Mouse (Mus musculus): ENCODE measurements around the gene 1700016K19Rik. TPM values are rescaled to one million over a fixed set of nuclear protein-coding genes. Genes with fewer than 3 reads are reported as not detected.

Gene 1700016K19Rik
- polyA plus RNA-seq, 1 experiment: 1.1 TPM

GRCm38 (mm10) chr11:76026527-76027138 is 26.9 kb downstream of the 1700016K19Rik start:
- H3K4me1 ChIP-seq (ENCODE audit: control insufficient read depth, insufficient read depth, low read length): peaks cover 19% of the 10 kb centered on the region
- TF ChIP-seq CTCF (IDR thresholded peaks at IDR 0.05; ENCODE audit: borderline replicate concordance, insufficient read depth, low read depth, low read length) (no peak), POLR2A (IDR thresholded peaks at IDR 0.05; ENCODE audit: borderline replicate concordance, insufficient read depth, low read length) (no peak)
- no peaks in the 10 kb centered on the region for H3K27me3 ChIP-seq (ENCODE audit: control insufficient read depth, insufficient read depth, low read length)
- H3K4me3 ChIP-seq (replicated peaks; ENCODE audit: insufficient read depth, low read depth, low read length): peak overlapping the region; percentile 100
- DNase-seq: peak in 1 of 2 experiments; percentile 14
- 11% methylated on average over 14 of the region's 14 CpGs for WGBS
- no peak overlapping the region for H3K27ac ChIP-seq (ENCODE audit: insufficient read depth, low read length)

GRCm38 (mm10) chr11:76027139-76028071 is 27.7 kb downstream of the 1700016K19Rik start, which contains the start of gene Rflnb:
TSS of gene Rflnb (minus strand) at chr11:76027782.
- 1% methylated on average over 101 of the region's 112 CpGs for WGBS
- H3K27ac ChIP-seq (ENCODE audit: insufficient read depth, low read length): peak within 1 kb of the TSS; percentile 95

GRCm38 (mm10) chr11:76028072-76028465 is 28.4 kb downstream of the 1700016K19Rik start:
- Histone ChIP-seq H3K4me1 (ENCODE audit: control insufficient read depth, insufficient read depth, low read length) (peaks cover 19% of the 10 kb centered on the region), H3K27ac (ENCODE audit: insufficient read depth, low read length) (peak overlapping the region; percentile 48; the same call in 1 of the 2 replicates), H3K27me3 (ENCODE audit: control insufficient read depth, insufficient read depth, low read length) (no peaks in the 10 kb centered on the region), H3K4me3 (replicated peaks; ENCODE audit: insufficient read depth, low read depth, low read length) (peak overlapping the region; percentile 100)
- TF ChIP-seq POLR2A (IDR thresholded peaks at IDR 0.05; ENCODE audit: borderline replicate concordance, insufficient read depth, low read length) (no peak), CTCF (IDR thresholded peaks at IDR 0.05; ENCODE audit: borderline replicate concordance, insufficient read depth, low read depth, low read length) (no peak)
- peak in 1 of 2 experiments; percentile 51 for DNase-seq
- WGBS: 6% methylated on average over 14 of the region's 14 CpGs

More at GRCm38 (mm10) chr11:76027139-76028071, 27.7 kb downstream of the 1700016K19Rik start, which contains the start of gene Rflnb:
- peak; percentile 29; the same call in 1 of the 2 replicates for TF ChIP-seq CTCF (IDR thresholded peaks at IDR 0.05; ENCODE audit: borderline replicate concordance, insufficient read depth, low read depth, low read length)
- peak; percentile 58; the same call in 1 of the 2 replicates for TF ChIP-seq POLR2A (IDR thresholded peaks at IDR 0.05; ENCODE audit: borderline replicate concordance, insufficient read depth, low read length)
- Histone ChIP-seq H3K4me3 (replicated peaks; ENCODE audit: insufficient read depth, low read depth, low read length) (peak within 1 kb of the TSS; percentile 100), H3K27me3 (ENCODE audit: control insufficient read depth, insufficient read depth, low read length) (no peaks in the 10 kb centered on the region), H3K4me1 (ENCODE audit: control insufficient read depth, insufficient read depth, low read length) (peaks cover 19% of the 10 kb centered on the region)
- DNase-seq: peak; percentile 87 to 89

- WGBS: 87% methylated on average over 6 of the region's 6 CpGs
- TF ChIP-seq CTCF (IDR thresholded peaks at IDR 0.05; ENCODE audit: borderline replicate concordance, insufficient read depth, low read depth, low read length) (no peak), POLR2A (IDR thresholded peaks at IDR 0.05; ENCODE audit: borderline replicate concordance, insufficient read depth, low read length) (no peak)
- no peak for DNase-seq
- Histone ChIP-seq H3K27ac (ENCODE audit: insufficient read depth, low read length) (no peak overlapping the region), H3K27me3 (ENCODE audit: control insufficient read depth, insufficient read depth, low read length) (no peaks in the 10 kb centered on the region), H3K4me3 (replicated peaks; ENCODE audit: insufficient read depth, low read depth, low read length) (no peak overlapping the region), H3K4me1 (ENCODE audit: control insufficient read depth, insufficient read depth, low read length) (peaks cover 24% of the 10 kb centered on the region)
These were observed 33.6 kb downstream of the 1700016K19Rik start for GRCm38 (mm10) chr11:76033359-76033758.

- H3K27ac ChIP-seq (ENCODE audit: insufficient read depth, low read length): no peak overlapping the region
- TF ChIP-seq POLR2A (IDR thresholded peaks at IDR 0.05; ENCODE audit: borderline replicate concordance, insufficient read depth, low read length) (no peak), CTCF (IDR thresholded peaks at IDR 0.05; ENCODE audit: borderline replicate concordance, insufficient read depth, low read depth, low read length) (no peak)
- H3K4me3 ChIP-seq (replicated peaks; ENCODE audit: insufficient read depth, low read depth, low read length): no peak overlapping the region
- H3K27me3 ChIP-seq (ENCODE audit: control insufficient read depth, insufficient read depth, low read length): no peaks in the 10 kb centered on the region
- WGBS: 96% methylated on average over 4 of the region's 4 CpGs
- no peak for DNase-seq
- peaks cover 29% of the 10 kb centered on the region for H3K4me1 ChIP-seq (ENCODE audit: control insufficient read depth, insufficient read depth, low read length)
These were observed 34.1 kb downstream of the 1700016K19Rik start for GRCm38 (mm10) chr11:76033836-76034235.

GRCm38 (mm10) chr11:76035182-76035581 is 35.5 kb downstream of the 1700016K19Rik start:
- no peak overlapping the region for H3K4me3 ChIP-seq (replicated peaks; ENCODE audit: insufficient read depth, low read depth, low read length)
- H3K4me1 ChIP-seq (ENCODE audit: control insufficient read depth, insufficient read depth, low read length): peaks cover 32% of the 10 kb centered on the region
- H3K27ac ChIP-seq (ENCODE audit: insufficient read depth, low read length): peak overlapping the region; percentile 24; the same call in 1 of the 2 replicates
- no peaks in the 10 kb centered on the region for H3K27me3 ChIP-seq (ENCODE audit: control insufficient read depth, insufficient read depth, low read length)
- no peak for TF ChIP-seq CTCF (IDR thresholded peaks at IDR 0.05; ENCODE audit: borderline replicate concordance, insufficient read depth, low read depth, low read length)
- no peak for TF ChIP-seq POLR2A (IDR thresholded peaks at IDR 0.05; ENCODE audit: borderline replicate concordance, insufficient read depth, low read length)
- 12% methylated on average over 8 of the region's 8 CpGs for WGBS
- peak; percentile 68 to 76 for DNase-seq

GRCm38 (mm10) chr11:76037581-76038294 is 38.0 kb downstream of the 1700016K19Rik start:
- DNase-seq: no peak
- Histone ChIP-seq H3K27me3 (ENCODE audit: control insufficient read depth, insufficient read depth, low read length) (no peaks in the 10 kb centered on the region), H3K27ac (ENCODE audit: insufficient read depth, low read length) (peak overlapping the region; percentile 27; the same call in 1 of the 2 replicates), H3K4me3 (replicated peaks; ENCODE audit: insufficient read depth, low read depth, low read length) (no peak overlapping the region), H3K4me1 (ENCODE audit: control insufficient read depth, insufficient read depth, low read length) (peaks cover 51% of the 10 kb centered on the region)
- TF ChIP-seq CTCF (IDR thresholded peaks at IDR 0.05; ENCODE audit: borderline replicate concordance, insufficient read depth, low read depth, low read length): no peak
- TF ChIP-seq POLR2A (IDR thresholded peaks at IDR 0.05; ENCODE audit: borderline replicate concordance, insufficient read depth, low read length): no peak
- WGBS: 63% methylated on average over 6 of the region's 6 CpGs

Measured in cerebellum, adult 2 months (tissue).